Mouse (Mus musculus) embryo, embryonic 11 days (tissue): ENCODE measurements around the gene Scn4b.

Source experiments
- DNase-seq: peaks from one replicate; pipeline ENCODE4 v3.0.0-alpha.2; 2015

Scn4b gene

GRCm38 (mm10) chr9:45138191-45139032 lies at the start of gene Scn4b:
Scn4b (plus strand) TSS chr9:45138395.
- DNase-seq, result peak; percentile 75

DNA sequence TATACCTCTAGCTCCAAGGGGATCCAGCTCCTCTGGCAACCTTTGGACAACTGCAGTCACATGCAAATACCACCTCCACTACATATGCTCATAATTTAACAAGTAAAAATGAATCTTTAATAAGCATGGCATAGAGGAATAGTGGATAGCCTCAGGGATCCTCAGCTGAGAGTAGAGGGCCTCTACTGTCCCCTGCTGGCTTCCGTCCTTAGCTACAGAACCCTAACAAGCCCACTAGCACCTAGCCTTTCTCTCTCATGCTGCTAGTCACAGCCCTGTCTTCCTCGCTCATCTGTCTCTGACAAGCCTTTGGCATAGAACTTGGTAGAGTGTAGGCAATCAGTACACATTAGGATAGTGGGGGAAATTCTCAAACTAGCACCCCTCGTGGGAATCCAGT lies 47.4 kb upstream of the Scn4b start:
- no peak for DNase-seq

GRCm38 (mm10) chr9:45092641-45093040 lies 45.6 kb upstream of the Scn4b start:
- DNase-seq, result no peak

GRCm38 (mm10) chr9:45095149-45095937 lies 42.9 kb upstream of the Scn4b start:
- DNase-seq, result no peak

GRCm38 (mm10) chr9:45097877-45098276 lies 40.3 kb upstream of the Scn4b start:
- DNase-seq, result no peak

DNA sequence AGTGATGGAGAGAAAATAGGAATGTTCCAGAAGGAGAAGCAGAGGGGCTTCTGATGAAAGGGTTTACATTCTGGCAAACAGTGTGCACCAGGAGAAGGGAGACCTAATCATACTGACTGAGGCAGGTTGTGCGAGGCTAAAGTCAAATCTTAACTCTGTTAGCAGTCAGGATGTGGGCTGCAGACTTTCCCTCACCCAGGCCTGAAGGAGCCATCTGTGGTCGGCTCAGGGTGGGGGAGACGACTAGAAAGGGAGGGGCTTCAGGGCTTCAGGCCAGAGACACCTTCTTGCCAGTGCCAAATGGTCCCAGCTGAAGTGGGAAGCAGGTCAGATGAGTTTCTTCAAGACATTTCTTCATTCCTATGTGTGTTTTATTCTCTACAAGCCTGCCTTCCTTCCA lies 39.8 kb upstream of the Scn4b start:
- DNase-seq, result no peak

DNA sequence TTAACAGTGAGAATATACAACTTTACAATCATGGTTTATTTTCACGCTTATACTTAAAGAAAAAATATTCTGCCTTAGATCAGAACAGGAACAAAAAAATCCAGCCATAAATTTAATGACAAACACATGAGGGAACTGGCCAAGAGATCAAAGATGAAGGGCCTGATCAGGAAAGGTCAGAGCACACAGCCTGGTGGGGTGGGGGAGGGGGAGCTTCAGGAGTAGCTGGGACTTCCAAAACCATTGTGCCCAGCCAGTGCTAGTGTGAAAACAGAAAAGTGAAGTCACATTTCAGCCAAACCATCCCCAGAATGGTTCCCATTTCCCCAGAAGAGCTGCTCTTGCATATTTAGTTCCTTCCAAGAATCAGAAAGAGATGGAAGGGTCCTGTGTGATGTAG lies 35.7 kb upstream of the Scn4b start:
- peak; percentile 41 for DNase-seq

- DNase-seq, result peak; percentile 28
Measured at GRCm38 (mm10) chr9:45103211-45103979, 34.8 kb upstream of the Scn4b start.

- no peak for DNase-seq
Measured at GRCm38 (mm10) chr9:45105596-45106374, 32.4 kb upstream of the Scn4b start.

DNA sequence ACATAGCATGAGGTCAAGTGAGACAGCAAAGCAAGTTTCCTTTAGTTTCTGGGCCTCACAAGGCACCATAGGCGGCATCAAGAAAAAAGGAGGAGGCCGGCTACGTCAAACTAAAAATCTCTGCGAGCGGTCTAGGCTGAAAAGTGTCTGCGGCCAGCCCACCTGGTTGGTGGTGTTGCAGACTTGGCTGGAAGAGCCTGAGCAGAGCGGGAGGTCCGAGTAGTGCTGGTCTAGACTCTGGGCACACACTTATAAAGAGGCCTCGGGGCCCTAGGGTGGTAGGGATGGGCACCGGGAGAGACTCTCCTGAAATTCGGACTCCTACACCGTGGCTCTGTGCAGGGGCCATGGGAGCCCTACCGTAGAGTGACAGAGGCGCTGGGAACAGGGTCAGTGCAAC lies 22.5 kb upstream of the Scn4b start:
- peak; percentile 87 for DNase-seq

DNA sequence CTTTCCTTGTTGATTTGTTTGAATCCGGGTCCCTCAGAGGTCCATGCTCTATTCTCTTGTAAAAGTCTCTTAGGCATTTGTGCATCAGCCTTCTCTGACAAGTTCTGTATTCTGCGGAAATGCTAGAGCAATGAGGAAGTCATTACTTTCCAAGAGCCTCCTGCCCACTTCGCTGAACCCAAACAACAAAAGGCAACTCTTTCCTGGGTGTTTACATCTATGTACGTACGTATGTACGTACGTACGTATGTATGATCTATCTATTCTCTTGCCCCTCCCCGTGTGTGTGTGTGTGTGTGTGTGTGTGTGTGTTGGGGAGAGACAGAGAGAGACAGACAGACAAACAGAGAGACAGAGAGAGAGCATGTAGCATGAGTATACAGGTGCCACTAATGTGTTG lies 21.4 kb upstream of the Scn4b start:
- no peak for DNase-seq

DNA sequence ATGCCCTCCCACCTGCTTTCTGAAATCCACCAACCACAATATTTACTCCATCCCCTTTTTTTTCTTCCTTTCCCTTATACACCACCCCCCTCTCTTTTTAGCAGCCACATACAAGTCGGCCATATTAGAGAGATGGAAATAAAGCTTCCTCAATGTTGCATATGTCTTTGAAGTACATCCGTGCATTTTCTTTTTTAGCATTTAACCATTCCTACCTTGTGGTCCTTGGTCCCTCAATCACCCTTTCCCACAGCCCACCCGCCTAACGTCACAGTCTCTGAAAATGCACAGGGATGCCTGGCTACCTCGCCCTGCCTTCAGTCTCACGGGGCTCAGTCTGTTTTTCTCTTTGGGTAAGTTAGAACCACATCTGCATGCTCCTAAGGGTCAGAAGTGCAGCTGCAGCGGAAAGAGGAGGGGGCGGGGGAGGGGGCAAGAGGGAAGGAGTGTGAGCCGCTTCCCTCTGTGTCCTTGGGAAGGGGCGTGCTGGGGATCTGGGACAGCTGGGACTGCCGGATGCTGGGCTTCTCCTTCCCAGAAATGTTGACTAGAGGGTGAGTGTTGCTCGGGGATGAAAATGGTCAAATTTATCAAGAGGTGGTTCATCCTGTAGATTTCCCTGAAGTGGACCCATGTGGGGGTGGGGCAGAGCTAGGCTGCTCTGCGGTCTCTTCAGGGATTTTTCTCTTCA lies 20.3 kb upstream of the Scn4b start, which contains the start of gene Scn2b:
Scn2b (plus strand) TSS at position 42 of the 691 bp plus-strand sequence.
- peak; percentile 61 for DNase-seq

GRCm38 (mm10) chr9:45118552-45118951 lies 19.6 kb upstream of the Scn4b start:
- no peak for DNase-seq

GRCm38 (mm10) chr9:45119316-45119953 lies 18.8 kb upstream of the Scn4b start:
- no peak for DNase-seq

- DNase-seq, result no peak
Measured at GRCm38 (mm10) chr9:45119954-45120530, 18.2 kb upstream of the Scn4b start.

- no peak for DNase-seq
Measured at GRCm38 (mm10) chr9:45120567-45120966, 17.6 kb upstream of the Scn4b start.

GRCm38 (mm10) chr9:45121001-45121400 lies 17.2 kb upstream of the Scn4b start:
- no peak for DNase-seq

DNA sequence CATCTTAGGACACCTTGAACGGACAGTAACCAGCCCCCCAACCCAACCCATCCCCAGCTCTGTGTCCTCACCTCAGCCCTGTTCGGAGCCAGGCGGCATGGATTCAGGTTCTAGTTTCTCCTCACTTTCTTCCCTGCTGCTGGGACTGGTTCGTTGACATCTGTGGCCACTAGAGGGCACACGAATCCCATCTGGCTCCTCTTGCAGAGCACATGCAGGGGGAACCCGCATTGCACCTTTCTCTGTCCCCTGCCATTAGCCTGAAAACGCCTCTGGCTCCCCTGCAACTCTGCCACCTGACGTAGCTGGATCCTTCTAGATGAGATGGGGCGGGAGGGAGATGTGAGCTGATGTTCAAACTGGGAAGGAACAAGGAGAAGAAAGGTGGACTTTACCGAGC lies 16.4 kb upstream of the Scn4b start:
- peak; percentile 85 for DNase-seq

- no peak for DNase-seq
Measured at GRCm38 (mm10) chr9:45122209-45122761, 15.9 kb upstream of the Scn4b start.

DNA sequence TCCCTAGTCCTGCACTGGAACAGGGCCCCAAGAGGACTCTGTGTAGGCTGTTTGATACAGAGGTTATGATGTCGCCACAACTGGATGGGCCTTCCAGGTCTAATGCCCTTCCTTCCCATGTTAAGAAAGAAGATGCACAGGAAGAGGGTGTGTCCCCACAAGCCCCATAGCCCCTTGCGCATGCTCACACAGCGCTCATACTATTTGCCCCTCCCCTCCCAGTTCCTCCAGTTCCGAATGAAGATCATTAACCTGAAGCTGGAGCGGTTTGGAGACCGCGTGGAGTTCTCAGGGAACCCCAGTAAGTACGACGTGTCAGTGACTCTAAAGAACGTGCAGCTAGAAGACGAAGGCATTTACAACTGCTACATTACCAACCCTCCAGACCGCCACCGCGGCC lies 13.0 kb upstream of the Scn4b start:
- DNase-seq, result no peak

DNA sequence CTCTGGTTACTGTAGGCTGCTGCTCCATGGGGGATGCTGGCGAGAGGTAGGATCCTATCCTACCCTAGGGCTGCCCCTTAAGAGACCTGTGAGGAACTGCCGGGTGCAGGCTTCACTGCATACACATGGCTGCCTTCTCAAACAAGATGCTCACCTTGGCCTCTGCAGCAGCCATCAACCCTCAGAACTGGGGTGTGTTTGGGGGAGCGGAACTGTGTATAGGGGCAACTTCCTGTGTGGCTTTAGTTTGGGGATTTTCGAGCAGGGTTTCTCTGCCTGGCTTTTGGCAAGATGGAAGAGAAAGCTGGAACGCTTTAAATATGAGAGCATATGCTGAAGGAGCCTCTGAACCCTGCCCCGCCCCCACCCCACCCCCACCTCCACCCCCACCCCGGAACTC lies 11.3 kb upstream of the Scn4b start:
- DNase-seq, result no peak
